Mouse (Mus musculus) CD4-positive naive resting alpha-beta T cell, adult 76 days (primary cell): ENCODE measurements around the gene Pramel7. TPM values are rescaled to one million over a fixed set of nuclear protein-coding genes. Genes with fewer than 3 reads are reported as not detected.

Source experiments
- total RNA-seq: library from RNA; stranded (reverse); gene quantifications from one replicate; pipeline ENCODE4 v1.2.4, GENCODE M21; 2023

The Pramel7 gene
- not detected for total RNA-seq

GRCm38 (mm10) chr2:87496993-87497392 is at the start of gene Pramel7:
TSS of gene Pramel7 (minus strand) at chr2:87497093.

GRCm38 (mm10) chr2:87545442-87545841 is 48.5 kb upstream of the Pramel7 start, which contains the start of gene Olfr1128:
TSS of gene Olfr1128 (minus strand) at chr2:87545542.

GRCm38 (mm10) chr2:87531496-87531895 is 34.6 kb upstream of the Pramel7 start, which contains the start of gene Olfr153:
TSS of gene Olfr153 (plus strand) at chr2:87531796.

GRCm38 (mm10) chr2:87506265-87506664 is 9.4 kb upstream of the Pramel7 start, which contains the start of gene Pramel6:
TSS of gene Pramel6 (plus strand) at chr2:87506565.

GRCm38 (mm10) chr2:87453662-87454061 is 43.2 kb downstream of the Pramel7 start, which contains the start of gene Olfr1126:
TSS of gene Olfr1126 (plus strand) at chr2:87453962.

Other genes with a start within 250 kb of the Pramel7 start
- gene Olfr1115, start 249.1 kb downstream of the Pramel7 start, total RNA-seq, result not detected
- gene Olfr1116, start 229.6 kb downstream of the Pramel7 start, total RNA-seq, result not detected
- gene Olfr1118, start 189.5 kb downstream of the Pramel7 start, total RNA-seq, result not detected
- not detected for gene Olfr1120, start 142.3 kb downstream of the Pramel7 start, total RNA-seq
- gene Olfr1121, start 127.2 kb downstream of the Pramel7 start, total RNA-seq, result not detected
- gene Olfr1122, start 111.2 kb downstream of the Pramel7 start, total RNA-seq, result 0.38 TPM
- not detected for gene Olfr1123, start 80.5 kb downstream of the Pramel7 start, total RNA-seq
- gene Olfr1124, start 66.8 kb downstream of the Pramel7 start, total RNA-seq, result not detected
- not detected for gene Olfr1126, start 43.1 kb downstream of the Pramel7 start, total RNA-seq
- not detected for gene Pramel6, start 9.5 kb upstream of the Pramel7 start, total RNA-seq
- gene Olfr153, start 34.7 kb upstream of the Pramel7 start, total RNA-seq, result not detected
- gene Olfr1128, start 48.4 kb upstream of the Pramel7 start, total RNA-seq, result not detected
- not detected for gene Olfr1129, start 76.8 kb upstream of the Pramel7 start, total RNA-seq
- not detected for gene Olfr1130, start 109.1 kb upstream of the Pramel7 start, total RNA-seq
- not detected for gene Olfr1131, start 130.0 kb upstream of the Pramel7 start, total RNA-seq
- gene Olfr1132, start 140.4 kb upstream of the Pramel7 start, total RNA-seq, result not detected
- gene Olfr1133, start 150.3 kb upstream of the Pramel7 start, total RNA-seq, result not detected
- not detected for gene Olfr1134, start 161.4 kb upstream of the Pramel7 start, total RNA-seq
- not detected for gene Olfr1135, start 176.6 kb upstream of the Pramel7 start, total RNA-seq
- gene Olfr1136, start 196.9 kb upstream of the Pramel7 start, total RNA-seq, result not detected
- gene Olfr1137, start 216.1 kb upstream of the Pramel7 start, total RNA-seq, result not detected
- not detected for gene Olfr1138, start 242.9 kb upstream of the Pramel7 start, total RNA-seq
- not detected for gene Olfr1140, start 246.7 kb upstream of the Pramel7 start, total RNA-seq